8 mouse cellular contexts compared by ENCODE assay signal in the genomic region with DNA sequence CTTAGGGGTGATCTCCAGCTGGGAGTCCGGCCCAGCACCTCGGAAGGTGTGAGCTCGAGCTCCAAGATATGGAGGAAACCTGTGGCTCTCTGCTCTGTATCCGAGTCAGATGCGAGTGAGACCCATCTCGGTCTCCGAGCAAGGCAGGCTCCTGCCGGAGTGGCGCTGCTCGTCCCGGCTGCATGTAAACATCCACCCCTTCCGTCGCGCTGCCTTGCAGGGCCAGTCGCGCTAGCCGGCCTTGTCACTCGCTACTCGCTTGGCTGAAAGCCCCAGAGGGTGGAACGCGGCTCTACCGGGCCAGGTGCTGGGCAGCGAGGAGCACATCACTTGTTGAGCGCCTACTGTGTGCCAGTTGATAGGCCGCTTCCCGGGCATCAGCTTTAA. TPM values are rescaled to one million over a fixed set of nuclear protein-coding genes. Genes with fewer than 3 reads are reported as not detected.
DNase-seq lines count a peak whose midpoint lies in the region; ATAC-seq and TF ChIP-seq lines count a peak whose summit lies in the region.

No protein-coding gene starts in this region.

- peak overlapping the region; percentile 94 for H3K27ac ChIP-seq in hindbrain, embryonic 13.5 days
- H3K27ac ChIP-seq in left cerebral cortex, adult 2 months = peak overlapping the region; percentile 88

- no peaks in the 10 kb centered on the region; the same call in 1 of the 2 replicates for H3K36me3 ChIP-seq in hindbrain, embryonic 13.5 days

- peak; percentile 72 for DNase-seq in Muller cell, postnatal 12 days (ENCODE audit: inconsistent ontology term)
- DNase-seq in cerebellum, adult 9-11 months = peak; percentile 34
- peak; percentile 66 to 74 for DNase-seq in frontal cortex, postnatal 36 days (ENCODE audit: low spot score in 2 of 2)
- DNase-seq in left cerebral cortex, adult 2 months (ENCODE audit: extremely low spot score in 1 of 2, low spot score in 2 of 2) = peak; percentile 67 to 69
- peak; percentile 85 to 88 for DNase-seq in lung, postnatal 4 days
- peak; percentile 51 for DNase-seq in retina, postnatal 7 days (ENCODE audit: low read depth, low spot score)
- peak; percentile 68 to 72 for DNase-seq in thymus, postnatal 36 days

- peak overlapping the region; percentile 89 for H3K9ac ChIP-seq in hindbrain, embryonic 13.5 days

- 0 out of 2 replicates have a peak, but pooled peaks cover 3% of the 10 kb centered on the region for H3K27me3 ChIP-seq in hindbrain, embryonic 13.5 days

- 1% methylated on average over 26 of the region's 26 CpGs for WGBS in hindbrain, embryonic 13.5 days

- peaks cover 42% of the 10 kb centered on the region for H3K4me1 ChIP-seq in hindbrain, embryonic 13.5 days (replicated peaks)

- no peaks in the 10 kb centered on the region for H3K9me3 ChIP-seq in hindbrain, embryonic 13.5 days

- peak; percentile 70 for ATAC-seq in hindbrain, embryonic 13.5 days (ENCODE audit: low FRiP score)

- H3K4me2 ChIP-seq in hindbrain, embryonic 13.5 days = peak overlapping the region; percentile 89

- peak overlapping the region; percentile 83 for H3K4me3 ChIP-seq in hindbrain, embryonic 13.5 days
- peak overlapping the region; percentile 81 for H3K4me3 ChIP-seq in left cerebral cortex, adult 2 months

- intact Hi-C loops in left cerebral cortex, adult 2 months (cut with DNase I) = no loop called here

- peak; percentile 14 for TF ChIP-seq CTCF in left cerebral cortex, adult 2 months (IDR thresholded peaks at IDR 0.05)

RNA-seq across cellular contexts. Expression of gene Plpp3, which starts 1.0 kb away (rescaled TPM):
- polyA plus RNA-seq in hindbrain, embryonic 13.5 days (2015; fragmentation: Nextera tagmentation; extraction: Ambion mirVana) = 79.0 and 81.9 TPM in 2 replicates
- total RNA-seq in left cerebral cortex, adult 2 months (2021) = 100 to 1,000 TPM; 153 to 180 TPM

RNA-seq across cellular contexts. Expression of gene Prkaa2, which starts 48.5 kb away (rescaled TPM):
- polyA plus RNA-seq in hindbrain, embryonic 13.5 days (2015; fragmentation: Nextera tagmentation; extraction: Ambion mirVana) = 11.5 and 11.9 TPM in 2 replicates
- total RNA-seq in left cerebral cortex, adult 2 months (2021) = 10 to 100 TPM; 31.0 to 35.7 TPM

Comparison
In these comparisons a context has a peak if more than half of its experiments do, and no peak if none do; other contexts are left out.
1. Peak in every context shown above with its lines: DNase-seq, ATAC-seq, H3K4me3 ChIP-seq and H3K27ac ChIP-seq.
2. DNase-seq: peak in every context shown above with its lines; median percentile 86 in lung, postnatal 4 days; 72 in Muller cell, postnatal 12 days; 70 in frontal cortex, postnatal 36 days; 70 in thymus, postnatal 36 days; 68 in left cerebral cortex, adult 2 months; 51 in retina, postnatal 7 days; 34 in cerebellum, adult 9-11 months.